Comparison of ENCODE assay signal across 19 mouse cellular contexts in the genomic region with DNA sequence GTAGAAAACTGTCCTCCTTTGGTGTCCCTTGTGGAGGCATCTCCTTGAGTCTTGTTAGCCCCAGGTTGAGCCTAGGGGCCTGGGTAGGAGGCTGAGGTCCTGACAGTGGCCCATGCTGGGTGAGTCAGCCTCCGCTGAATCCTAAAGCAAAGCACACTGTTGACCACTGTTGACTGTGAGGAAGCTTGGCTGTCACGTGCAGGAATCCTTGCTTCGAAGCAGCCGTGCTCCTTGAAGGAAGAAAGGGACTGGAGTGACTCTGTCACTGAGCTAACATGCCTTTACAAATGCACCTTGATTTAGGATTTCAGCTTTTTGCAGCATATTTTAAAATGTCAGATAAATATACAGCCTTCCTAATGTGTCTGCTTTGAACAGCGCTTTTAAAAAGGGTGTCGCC.
DNase-seq lines count a peak whose midpoint lies in the region; ATAC-seq and TF ChIP-seq lines count a peak whose summit lies in the region.
"Had no signal": no experiment of that assay in that cellular context is flagged by ENCODE, and none has a peak within 500 bp of the region (broad histone marks: within the 10 kb centered on the region; RNA-seq: fewer than 3 reads in every experiment).

No protein-coding gene starts in this region.

- WGBS in forebrain, postnatal 0 days, result 71% methylated on average over 6 of the region's 6 CpGs
- WGBS in forebrain, embryonic 15.5 days, result 66% methylated on average over 6 of the region's 6 CpGs
- 72% methylated on average over 6 of the region's 6 CpGs for WGBS in midbrain, embryonic 12.5 days
- WGBS in midbrain, postnatal 0 days, result 68% methylated on average over 6 of the region's 6 CpGs
- WGBS in neural tube, embryonic 13.5 days, result 42% methylated on average over 6 of the region's 6 CpGs

- H3K27ac ChIP-seq in forebrain, postnatal 0 days (ENCODE audit: low read depth, low read length), result peak overlapping the region; percentile 54; the same call in 1 of the 2 replicates
- no peak overlapping the region for H3K27ac ChIP-seq in forebrain, embryonic 15.5 days (replicated peaks)
- 0 out of 2 replicates have a peak overlapping the region, but pooled peaks have one; percentile 3 for H3K27ac ChIP-seq in midbrain, embryonic 12.5 days (replicated peaks)
- no peak overlapping the region for H3K27ac ChIP-seq in midbrain, postnatal 0 days (ENCODE audit: low read depth, low read length)
- 0 out of 2 replicates have a peak overlapping the region, but pooled peaks have one; percentile 25 for H3K27ac ChIP-seq in neural tube, embryonic 13.5 days (replicated peaks)
- H3K27ac ChIP-seq: gastrocnemius, adult 2 months; layer of hippocampus, adult 2 months; liver, embryonic 12.5 days had no signal

- no peaks in the 10 kb centered on the region for H3K9me3 ChIP-seq in forebrain, postnatal 0 days (ENCODE audit: low read length)
- no peaks in the 10 kb centered on the region for H3K9me3 ChIP-seq in forebrain, embryonic 15.5 days
- no peaks in the 10 kb centered on the region for H3K9me3 ChIP-seq in midbrain, embryonic 12.5 days
- H3K9me3 ChIP-seq in midbrain, postnatal 0 days (ENCODE audit: low read length), result no peaks in the 10 kb centered on the region
- no peaks in the 10 kb centered on the region for H3K9me3 ChIP-seq in neural tube, embryonic 13.5 days
- H3K9me3 ChIP-seq: heart, embryonic 12.5 days; liver, embryonic 12.5 days had no signal

- no peak for TF ChIP-seq CTCF in forebrain, postnatal 0 days (IDR thresholded peaks at IDR 0.05; ENCODE audit: low read depth)
- TF ChIP-seq CTCF in midbrain, postnatal 0 days (IDR thresholded peaks at IDR 0.05), result no peak

- no peaks in the 10 kb centered on the region for H3K27me3 ChIP-seq in forebrain, postnatal 0 days (ENCODE audit: insufficient read depth, low read length)
- no peaks in the 10 kb centered on the region for H3K27me3 ChIP-seq in forebrain, embryonic 15.5 days
- H3K27me3 ChIP-seq in midbrain, embryonic 12.5 days, result no peaks in the 10 kb centered on the region
- H3K27me3 ChIP-seq in midbrain, postnatal 0 days (ENCODE audit: insufficient read depth, low read length), result no peaks in the 10 kb centered on the region
- no peaks in the 10 kb centered on the region for H3K27me3 ChIP-seq in neural tube, embryonic 13.5 days
- H3K27me3 ChIP-seq: heart, embryonic 12.5 days; liver, embryonic 12.5 days had no signal

- no peak for DNase-seq in forebrain, postnatal 0 days
- no peak for DNase-seq in midbrain, postnatal 0 days (ENCODE audit: low spot score)
- peak; percentile 26 for DNase-seq in NIH3T3 (ENCODE audit: low read depth)
- DNase-seq in heart, adult 18-20 months, result no peak
- no peak for DNase-seq in layer of hippocampus, adult 18-20 months (ENCODE audit: low spot score in 2 of 2)
- DNase-seq: cerebellum, adult 8-10 months; gastrocnemius, adult 2 months; heart, postnatal 14 days; kidney, adult 2 months; kidney, postnatal 10 days; lung, embryonic 14.5 days; lung, postnatal 36 days had no signal

- H3K36me3 ChIP-seq in forebrain, postnatal 0 days (ENCODE audit: insufficient read depth), result no peaks in the 10 kb centered on the region
- no peaks in the 10 kb centered on the region for H3K36me3 ChIP-seq in forebrain, embryonic 15.5 days
- no peaks in the 10 kb centered on the region for H3K36me3 ChIP-seq in midbrain, embryonic 12.5 days
- no peaks in the 10 kb centered on the region for H3K36me3 ChIP-seq in midbrain, postnatal 0 days (ENCODE audit: insufficient read depth, low read length)
- no peaks in the 10 kb centered on the region for H3K36me3 ChIP-seq in neural tube, embryonic 13.5 days
- H3K36me3 ChIP-seq: heart, embryonic 12.5 days had no signal

- H3K9ac ChIP-seq in forebrain, postnatal 0 days, result peak overlapping the region; percentile 10; the same call in 1 of the 2 replicates
- H3K9ac ChIP-seq in forebrain, embryonic 15.5 days (replicated peaks), result no peak overlapping the region
- peak overlapping the region; percentile 29; the same call in 1 of the 2 replicates for H3K9ac ChIP-seq in midbrain, embryonic 12.5 days (replicated peaks)
- H3K9ac ChIP-seq in midbrain, postnatal 0 days (replicated peaks; ENCODE audit: low read length, poor library complexity, severe bottlenecking), result no peak overlapping the region
- 0 out of 2 replicates have a peak overlapping the region, but pooled peaks have one; percentile 45 for H3K9ac ChIP-seq in neural tube, embryonic 13.5 days
- H3K9ac ChIP-seq: heart, embryonic 12.5 days; liver, embryonic 12.5 days; lung, embryonic 14.5 days had no signal

- H3K4me2 ChIP-seq in forebrain, postnatal 0 days (ENCODE audit: low read depth), result no peak overlapping the region
- no peak overlapping the region for H3K4me2 ChIP-seq in forebrain, embryonic 15.5 days (replicated peaks)
- H3K4me2 ChIP-seq in midbrain, embryonic 12.5 days (replicated peaks), result no peak overlapping the region
- no peak overlapping the region for H3K4me2 ChIP-seq in midbrain, postnatal 0 days (ENCODE audit: low read depth, low read length, poor library complexity, severe bottlenecking)
- H3K4me2 ChIP-seq in neural tube, embryonic 13.5 days, result no peak overlapping the region
- H3K4me2 ChIP-seq: heart, embryonic 12.5 days; liver, embryonic 12.5 days; lung, embryonic 14.5 days had no signal

- no peak for ATAC-seq in forebrain, postnatal 0 days
- no peak for ATAC-seq in forebrain, embryonic 15.5 days (replicated peaks)
- no peak for ATAC-seq in midbrain, embryonic 12.5 days (ENCODE audit: low FRiP score, low read depth)
- no peak for ATAC-seq in midbrain, postnatal 0 days (ENCODE audit: low FRiP score)
- no peak for ATAC-seq in neural tube, embryonic 13.5 days (ENCODE audit: low read depth)
- ATAC-seq: liver, embryonic 12.5 days had no signal

- H3K4me3 ChIP-seq in forebrain, postnatal 0 days (ENCODE audit: low read depth, low read length), result no peak overlapping the region
- H3K4me3 ChIP-seq in forebrain, embryonic 15.5 days, result no peak overlapping the region
- H3K4me3 ChIP-seq in midbrain, embryonic 12.5 days, result no peak overlapping the region
- H3K4me3 ChIP-seq in midbrain, postnatal 0 days (ENCODE audit: low read depth, low read length), result no peak overlapping the region
- no peak overlapping the region for H3K4me3 ChIP-seq in neural tube, embryonic 13.5 days
- H3K4me3 ChIP-seq: erythroblast, embryonic 14.5 days; gastrocnemius, adult 2 months; heart, embryonic 12.5 days; layer of hippocampus, adult 2 months; liver, embryonic 12.5 days had no signal

- H3K4me1 ChIP-seq in forebrain, postnatal 0 days (ENCODE audit: insufficient read depth), result peaks cover 36% of the 10 kb centered on the region
- peaks cover 70% of the 10 kb centered on the region for H3K4me1 ChIP-seq in forebrain, embryonic 15.5 days
- peaks cover 98% of the 10 kb centered on the region for H3K4me1 ChIP-seq in midbrain, embryonic 12.5 days
- H3K4me1 ChIP-seq in midbrain, postnatal 0 days (ENCODE audit: insufficient read depth, low read length), result peaks cover 7% of the 10 kb centered on the region; the same call in 1 of the 2 replicates
- peaks cover 100% of the 10 kb centered on the region for H3K4me1 ChIP-seq in neural tube, embryonic 13.5 days (replicated peaks)

Comparison
In these comparisons a context has a peak if more than half of its experiments do, and no peak if none do; other contexts are left out.
1. H3K27ac ChIP-seq: peak in forebrain, postnatal 0 days (single experiment), midbrain, embryonic 12.5 days (single experiment) and neural tube, embryonic 13.5 days (single experiment); none in forebrain, embryonic 15.5 days (single experiment) and midbrain, postnatal 0 days (single experiment).
2. H3K9ac ChIP-seq: peak in forebrain, postnatal 0 days (single experiment), midbrain, embryonic 12.5 days (single experiment) and neural tube, embryonic 13.5 days (single experiment); none in forebrain, embryonic 15.5 days (single experiment) and midbrain, postnatal 0 days (single experiment).